Mouse (Mus musculus) CH12.LX (cell line): ENCODE data around the gene Mrpl9. TPM values are rescaled to one million over a fixed set of nuclear protein-coding genes. Genes with fewer than 3 reads are reported as not detected.
A peak's percentile ranks its signal among the peaks of the same experiment; 100 is the strongest.

Experiments used
- DNase-seq: peaks from one replicate; pipeline ENCODE4 v3.0.0-alpha.2; 2013; ENCODE audit errors: extremely low read depth
- H3K27ac ChIP-seq: 2 replicates; pipeline ENCODE4 v1.5.1; 2012; ENCODE audit warnings: low read depth, mild to moderate bottlenecking, control low read depth, moderate library complexity; ENCODE audit not compliant: insufficient read depth
- H3K27me3 ChIP-seq: replicated peaks from 2 replicates; pipeline ENCODE3; 2012; ENCODE audit warnings: inconsistent platforms
- H3K36me3 ChIP-seq, 2 experiments: replicated peaks in 1 of 2; 2 replicates each; pipeline versions ENCODE3 to v1.6.1; 2012; ENCODE audit warnings: inconsistent platforms in 1 of 2, low read length in 1 of 2, mild to moderate bottlenecking in 1 of 2, mixed read lengths in 1 of 2, moderate library complexity in 1 of 2; ENCODE audit not compliant: control insufficient read depth in 1 of 2, insufficient read depth in 1 of 2
- H3K4me1 ChIP-seq, 2 experiments: 2 replicates each; pipeline ENCODE4 v1.6.1; 2012; ENCODE audit warnings: inconsistent platforms in 1 of 2, moderate library complexity in 1 of 2; ENCODE audit not compliant: insufficient read depth in 2 of 2, control insufficient read depth in 1 of 2
- H3K4me2 ChIP-seq: 2 replicates; pipeline ENCODE4 v1.6.1; 2012; ENCODE audit warnings: low read depth, mild to moderate bottlenecking, control low read depth; ENCODE audit not compliant: poor library complexity, insufficient read depth, severe bottlenecking
- H3K4me3 ChIP-seq, 3 experiments: fragments of 150-350 bp in 1 of 3; sonication (generic) in 1 of 3; replicated peaks in 1 of 3; 2 replicates each; pipeline versions ENCODE3 to v1.5.1; 2011 to 2012; ENCODE audit warnings: low read depth in 2 of 3, low read length in 2 of 3, mild to moderate bottlenecking in 2 of 3, moderate library complexity in 2 of 3, control low read depth in 1 of 3, improper control_type of control experiment in 1 of 3, inconsistent platforms in 1 of 3, mixed read lengths in 1 of 3; ENCODE audit not compliant: poor library complexity in 1 of 3
- H3K79me2 ChIP-seq: replicated peaks from 2 replicates; pipeline ENCODE4 v1.6.1; 2012; ENCODE audit warnings: mild to moderate bottlenecking, moderate library complexity; ENCODE audit not compliant: control insufficient read depth, poor library complexity, insufficient read depth, severe bottlenecking; ENCODE audit errors: extremely low read depth
- H3K9ac ChIP-seq: 2 replicates; pipeline ENCODE4 v1.6.1; 2012; ENCODE audit warnings: low read depth, mild to moderate bottlenecking, control low read depth, moderate library complexity; ENCODE audit not compliant: insufficient read depth
- H3K9me3 ChIP-seq: replicated peaks from 2 replicates; pipeline ENCODE3; 2012; ENCODE audit warnings: low read length, inconsistent platforms, mixed read lengths
- BHLHE40 ChIP-seq: IDR thresholded peaks from 2 replicates; pipeline ENCODE4 v1.6.1; 2011; ENCODE audit warnings: mild to moderate bottlenecking, low read depth, low read length, improper control_type of control experiment
- CHD1 ChIP-seq: IDR thresholded peaks from 2 replicates; pipeline ENCODE4 v1.6.1; 2012; ENCODE audit warnings: low read depth, low read length, improper control_type of control experiment, inconsistent platforms
- CHD2 ChIP-seq: IDR thresholded peaks from 2 replicates; pipeline ENCODE4 v1.6.1; 2011; ENCODE audit warnings: low read length, improper control_type of control experiment
- CTCF ChIP-seq, 2 experiments: IDR thresholded peaks in 1 of 2; conservative IDR thresholded peaks in 1 of 2; 2 replicates each; pipeline ENCODE4 v1.5.1; 2011 to 2012; ENCODE audit warnings: low read depth in 2 of 2, low read length in 2 of 2, improper control_type of control experiment in 1 of 2, inconsistent platforms in 1 of 2, mild to moderate bottlenecking in 1 of 2, moderate library complexity in 1 of 2
- E2F4 ChIP-seq: IDR thresholded peaks from 2 replicates; pipeline ENCODE4 v1.6.1; 2011; ENCODE audit warnings: low read depth, low read length, improper control_type of control experiment; ENCODE audit not compliant: insufficient replicate concordance
- ELF1 ChIP-seq: IDR thresholded peaks from 2 replicates; pipeline ENCODE4 v1.6.1; 2014; ENCODE audit warnings: low read depth, mild to moderate bottlenecking, inconsistent platforms, low read length, improper control_type of control experiment
- EP300 ChIP-seq: IDR thresholded peaks from 2 replicates; pipeline ENCODE4 v1.6.1; 2011; ENCODE audit warnings: low read length, improper control_type of control experiment
- ETS1 ChIP-seq: conservative IDR thresholded peaks from 2 replicates; pipeline ENCODE4 v1.6.1; 2012; ENCODE audit warnings: low read depth, mild to moderate bottlenecking, inconsistent platforms, low read length, improper control_type of control experiment, moderate library complexity
- GABPA ChIP-seq: IDR thresholded peaks from 2 replicates; pipeline ENCODE4 v1.6.1; 2012; ENCODE audit warnings: low read depth, low read length, improper control_type of control experiment, inconsistent platforms; ENCODE audit not compliant: insufficient replicate concordance
- HCFC1 ChIP-seq: IDR thresholded peaks from 2 replicates; pipeline ENCODE4 v1.6.1; 2012; ENCODE audit warnings: low read depth, mild to moderate bottlenecking, inconsistent platforms, low read length, improper control_type of control experiment
- IRF4 ChIP-seq: IDR thresholded peaks from 2 replicates; pipeline ENCODE4 v1.6.1; 2014; ENCODE audit warnings: low read depth, mild to moderate bottlenecking, inconsistent platforms, low read length, improper control_type of control experiment
- JUN ChIP-seq: IDR thresholded peaks from 2 replicates; pipeline ENCODE4 v1.6.1; 2011; ENCODE audit warnings: low read depth, mild to moderate bottlenecking, low read length, improper control_type of control experiment, moderate library complexity; ENCODE audit not compliant: insufficient read depth
- JUND ChIP-seq: conservative IDR thresholded peaks from 2 replicates; pipeline ENCODE4 v1.6.1; 2011; ENCODE audit warnings: low read depth, low read length, improper control_type of control experiment
- KAT2A ChIP-seq: IDR thresholded peaks from 2 replicates; pipeline ENCODE4 v1.6.1; 2012; ENCODE audit warnings: low read length, improper control_type of control experiment, inconsistent platforms; ENCODE audit not compliant: insufficient replicate concordance
- MAFK ChIP-seq: IDR thresholded peaks from 2 replicates; pipeline ENCODE4 v1.6.1; 2011; ENCODE audit warnings: low read length, improper control_type of control experiment; ENCODE audit not compliant: insufficient replicate concordance
- MAX ChIP-seq: IDR thresholded peaks from 2 replicates; pipeline ENCODE4 v1.6.1; 2011; ENCODE audit warnings: low read length, improper control_type of control experiment
- MAZ ChIP-seq: IDR thresholded peaks from 2 replicates; pipeline ENCODE4 v1.6.1; 2012; ENCODE audit warnings: low read depth, mild to moderate bottlenecking, inconsistent platforms, low read length, improper control_type of control experiment, moderate library complexity
- MEF2A ChIP-seq: IDR thresholded peaks from 2 replicates; pipeline ENCODE4 v1.6.1; 2014; ENCODE audit warnings: low read depth, mild to moderate bottlenecking, inconsistent platforms, low read length, improper control_type of control experiment, borderline replicate concordance
- MXI1 ChIP-seq: IDR thresholded peaks from 2 replicates; pipeline ENCODE4 v1.6.1; 2011; ENCODE audit warnings: mild to moderate bottlenecking, low read depth, low read length, improper control_type of control experiment
- MYC ChIP-seq: IDR thresholded peaks from 2 replicates; pipeline ENCODE4 v1.6.1; 2011; ENCODE audit warnings: low read depth, mild to moderate bottlenecking, improper control_type of control experiment, low read length
- NELFE ChIP-seq: IDR thresholded peaks from 2 replicates; pipeline ENCODE4 v1.6.1; 2011; ENCODE audit warnings: low read depth, low read length, improper control_type of control experiment
- NRF1 ChIP-seq: IDR thresholded peaks from 2 replicates; pipeline ENCODE4 v1.6.1; 2014; ENCODE audit warnings: low read depth, mild to moderate bottlenecking, inconsistent platforms, low read length, improper control_type of control experiment, moderate library complexity
- PAX5 ChIP-seq: IDR thresholded peaks from 2 replicates; pipeline ENCODE4 v1.6.1; 2012; ENCODE audit warnings: low read length, inconsistent platforms, mixed read lengths
- POLR2A ChIP-seq: IDR thresholded peaks from 2 replicates; pipeline ENCODE4 v1.6.1; 2011; ENCODE audit warnings: low read depth, mild to moderate bottlenecking, improper control_type of control experiment, low read length
- POLR2AphosphoS2 ChIP-seq: IDR thresholded peaks from 2 replicates; pipeline ENCODE4 v1.6.1; 2011; ENCODE audit warnings: low read depth, low read length, improper control_type of control experiment
- RAD21 ChIP-seq: IDR thresholded peaks from 2 replicates; pipeline ENCODE4 v1.6.1; 2011; ENCODE audit warnings: low read depth, mild to moderate bottlenecking, low read length, improper control_type of control experiment, moderate library complexity
- RCOR1 ChIP-seq: conservative IDR thresholded peaks from 2 replicates; pipeline ENCODE4 v1.6.1; 2012; ENCODE audit warnings: low read depth, mild to moderate bottlenecking, inconsistent platforms, low read length, improper control_type of control experiment
- SIN3A ChIP-seq: IDR thresholded peaks from 2 replicates; pipeline ENCODE4 v1.6.1; 2012; ENCODE audit warnings: low read length, improper control_type of control experiment, inconsistent platforms
- SMC3 ChIP-seq: IDR thresholded peaks from 2 replicates; pipeline ENCODE4 v1.6.1; 2011; ENCODE audit warnings: low read depth, low read length, improper control_type of control experiment
- TBP ChIP-seq: conservative IDR thresholded peaks from 2 replicates; pipeline ENCODE4 v1.6.1; 2011; ENCODE audit warnings: low read depth, low read length, improper control_type of control experiment
- TCF12 ChIP-seq: IDR thresholded peaks from 2 replicates; pipeline ENCODE4 v1.6.1; 2014; ENCODE audit warnings: low read depth, mild to moderate bottlenecking, inconsistent platforms, low read length, improper control_type of control experiment
- UBTF ChIP-seq: IDR thresholded peaks from 2 replicates; pipeline ENCODE4 v1.6.1; 2012; ENCODE audit warnings: low read depth, mild to moderate bottlenecking, inconsistent platforms, low read length, improper control_type of control experiment, moderate library complexity
- USF1 ChIP-seq: IDR thresholded peaks from 2 replicates; pipeline ENCODE4 v1.6.1; 2014; ENCODE audit warnings: low read depth, mild to moderate bottlenecking, inconsistent platforms, low read length, improper control_type of control experiment
- USF2 ChIP-seq: conservative IDR thresholded peaks from 2 replicates; pipeline ENCODE4 v1.6.1; 2011; ENCODE audit warnings: low read depth, low read length, improper control_type of control experiment
- ZC3H11A ChIP-seq: IDR thresholded peaks from 2 replicates; pipeline ENCODE4 v1.6.1; 2012; ENCODE audit warnings: low read depth, mild to moderate bottlenecking, inconsistent platforms, low read length, improper control_type of control experiment
- ZKSCAN1 ChIP-seq: IDR thresholded peaks from 2 replicates; pipeline ENCODE4 v1.6.1; 2012; ENCODE audit warnings: low read depth, inconsistent platforms, low read length, improper control_type of control experiment, borderline replicate concordance
- ZMIZ1 ChIP-seq: IDR thresholded peaks from 2 replicates; pipeline ENCODE4 v1.6.1; 2012; ENCODE audit warnings: low read depth, mild to moderate bottlenecking, inconsistent platforms, low read length, improper control_type of control experiment
- ZNF384 ChIP-seq: IDR thresholded peaks from 2 replicates; pipeline ENCODE4 v1.6.1; 2012; ENCODE audit warnings: low read depth, low read length, improper control_type of control experiment, inconsistent platforms
- dilution Hi-C: fragments of 300-500 bp; cut with MboI; formaldehyde crosslinking; loops from 2 replicates; pipeline ENCODE4 v1.14.3; 2020; ENCODE audit warnings: low sequenced_read_pairs; ENCODE audit not compliant: extremely low pct_unique_long_range_greater_than_20kb, extremely low pct_ligation_motif_present
- in situ Hi-C: fragments of 300-500 bp; cut with MboI; formaldehyde crosslinking; loops from 3 replicates; pipeline ENCODE4 v1.14.3; 2019; ENCODE audit warnings: low sequenced_read_pairs, low pct_ligation_motif_present, low pct_unique_long_range_greater_than_20kb, mixed read lengths
- polyA plus RNA-seq: library from polyadenylated mRNA; unstranded; fragments of >175 nt; gene quantifications from 2 replicates; pipeline ENCODE4 v1.2.1, GENCODE M21; 2012; ENCODE audit warnings: low read depth; ENCODE audit not compliant: insufficient read length
- total RNA-seq, 2 experiments: library from RNA; depleted of rRNA; stranded (reverse); fragments of 300-350 nt in 1 of 2; fragments of >200 nt in 1 of 2; gene quantifications; 2 replicates each; pipeline ENCODE4 v1.2.3; 2012 to 2014

Mrpl9 gene
- total RNA-seq (2012; rRNA removed) (114 and 128 TPM in 2 replicates), total RNA-seq (2014; rRNA removed) (110 and 111 TPM in 2 replicates), polyA plus RNA-seq (104 and 119 TPM in 2 replicates)

DNA sequence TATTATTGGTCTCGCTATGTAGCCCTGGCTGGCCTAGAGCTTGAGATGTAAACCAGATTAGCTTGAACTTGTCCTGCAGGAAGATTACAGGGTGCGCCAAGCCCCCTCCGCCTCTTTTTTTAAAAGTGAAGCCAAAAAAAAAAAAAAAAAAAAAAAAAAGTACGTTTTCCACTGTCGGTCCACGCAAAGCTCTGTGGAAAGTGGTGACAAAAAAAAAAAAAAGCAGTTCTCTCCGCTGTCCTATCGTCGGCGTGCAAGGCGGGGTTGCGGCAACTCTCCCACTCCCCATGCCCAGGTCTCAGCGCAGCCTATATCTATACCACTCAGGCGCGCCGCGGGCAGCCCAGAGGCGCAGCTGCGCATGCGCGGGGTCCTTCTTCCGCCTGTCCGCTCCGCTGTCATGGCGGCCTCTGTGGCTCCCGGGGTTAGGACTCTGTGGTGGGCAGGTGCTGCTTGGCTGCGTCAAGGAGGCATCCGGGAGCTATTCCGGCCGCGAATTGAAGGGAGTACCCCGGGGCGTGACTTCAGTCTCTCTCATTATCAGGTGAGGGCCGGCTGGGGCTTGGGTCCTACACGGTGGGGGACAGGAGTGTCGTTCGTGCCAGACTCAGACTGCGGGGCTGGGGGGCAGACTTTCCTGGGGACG lies at the start of gene Mrpl9:
Mrpl9 (plus strand) TSS at position 368 of the 646 bp plus-strand sequence.
- H3K27ac ChIP-seq = peak within 1 kb of the TSS; percentile 2; the same call in 1 of the 2 replicates
- peaks cover 6 to 14% of the 10 kb centered on the region in 2 experiments; a peak in 3 of 4 replicates for H3K4me1 ChIP-seq
- dilution Hi-C loops = no loop called here
- peak within 1 kb of the TSS; percentile 75 for H3K9ac ChIP-seq
- peaks cover 1% of the 10 kb centered on the region for H3K27me3 ChIP-seq
- DNase-seq = peak; percentile 93
- H3K9me3 ChIP-seq = peaks cover 4% of the 10 kb centered on the region
- peak; percentile 99 for TF ChIP-seq NRF1
- no peak for TF ChIP-seq BHLHE40
- no peak for TF ChIP-seq JUN
- TF ChIP-seq MEF2A = 0 out of 2 replicates have a peak, but pooled peaks have one; percentile 30
- no peak for TF ChIP-seq USF1
- no peak for TF ChIP-seq GABPA
- TF ChIP-seq MAFK = no peak
- no peak; the same call in 1 of the 2 replicates for TF ChIP-seq ETS1
- TF ChIP-seq NELFE = peak; percentile 97
- TF ChIP-seq UBTF = no peak
- peak; percentile 85 for TF ChIP-seq TBP
- peak; percentile 44 for TF ChIP-seq IRF4
- TF ChIP-seq MAX = peak; percentile 90
- TF ChIP-seq KAT2A = peak; percentile 74; the same call in 1 of the 2 replicates
- TF ChIP-seq USF2 = no peak
- peak; percentile 88 for TF ChIP-seq ELF1
- TF ChIP-seq RAD21 = no peak
- no peak for TF ChIP-seq CHD2
- peak; percentile 95 for TF ChIP-seq TCF12
- TF ChIP-seq ZC3H11A = no peak
- TF ChIP-seq ZKSCAN1 = no peak
- TF ChIP-seq ZNF384 = peak; percentile 99
- TF ChIP-seq HCFC1 = peak; percentile 84
- no peak for TF ChIP-seq SMC3
- no peak for TF ChIP-seq JUND
- TF ChIP-seq RCOR1 = no peak
- no peak for TF ChIP-seq CHD1
- TF ChIP-seq CTCF (conservative IDR thresholded peaks at IDR 0.05 in 1 of 2, IDR thresholded peaks at IDR 0.05 in 1 of 2; ENCODE audit: low read depth in 2 of 2, low read length in 2 of 2) = no peak
- no peak for TF ChIP-seq PAX5
- 0 out of 2 replicates have a peak, but pooled peaks have one; percentile 52 for TF ChIP-seq MAZ
- TF ChIP-seq SIN3A = peak; percentile 62
- 0 out of 2 replicates have a peak, but pooled peaks have one; percentile 41 for TF ChIP-seq MYC
- TF ChIP-seq MXI1 = peak; percentile 63
- no peak for TF ChIP-seq EP300
- TF ChIP-seq E2F4 = no peak
- peak; percentile 66; the same call in 1 of the 2 replicates for TF ChIP-seq POLR2AphosphoS2
- TF ChIP-seq ZMIZ1 = peak; percentile 89
- TF ChIP-seq POLR2A = peak; percentile 97
- TF ChIP-seq, all 38 proteins: peak for 18
- H3K36me3 ChIP-seq = peaks cover 27 to 38% of the 10 kb centered on the region in 2 experiments
- in situ Hi-C loops = no loop called here
- peak within 1 kb of the TSS; percentile 93 to 98 (median 96) for H3K4me3 ChIP-seq
- H3K79me2 ChIP-seq = peaks cover 15% of the 10 kb centered on the region
- H3K4me2 ChIP-seq = peak within 1 kb of the TSS; percentile 71
